Mouse (Mus musculus): ENCODE results near the gene Abl1.

DNA sequence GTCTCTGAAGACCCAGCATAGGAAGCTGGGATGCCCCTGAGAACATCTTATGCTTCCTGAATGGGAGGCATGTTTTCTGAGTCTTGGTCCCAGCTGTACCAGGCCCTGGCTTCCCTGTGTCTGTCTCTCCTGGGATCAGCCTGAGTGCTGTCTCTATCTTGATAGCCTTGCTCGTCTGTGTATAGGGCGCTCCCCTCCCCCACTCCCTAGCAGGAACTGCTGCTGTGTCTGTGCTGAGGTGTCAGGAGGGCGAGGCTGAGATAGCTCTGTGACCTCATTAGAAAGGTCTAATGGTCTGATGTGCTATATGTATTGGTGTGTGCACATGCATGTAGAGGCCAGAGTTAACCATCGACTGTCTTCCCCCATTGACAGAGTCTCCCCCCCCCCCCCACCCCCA is 58.7 kb downstream of the Abl1 start:
- no peak for TF ChIP-seq POLR2A (IDR thresholded peaks at IDR 0.05; ENCODE audit: extremely low read depth, insufficient read depth, low read length)
- no peak for TF ChIP-seq CTCF (IDR thresholded peaks at IDR 0.05; ENCODE audit: extremely low read depth, insufficient read depth, low read length)
